Mouse (Mus musculus) stomach, postnatal 0 days (tissue): ENCODE data around the gene Hoxa3. TPM values are rescaled to one million over a fixed set of nuclear protein-coding genes. Genes with fewer than 3 reads are reported as not detected.

Source experiments
- ATAC-seq: fragments of 200-750 bp; cut with Nextera tagmentation; 2 replicates; pipeline ENCODE4 v1.8.0; 2017; ENCODE audit not compliant: low FRiP score, low TSS enrichment
- DNase-seq: peaks from one replicate; pipeline ENCODE4 v3.0.0-alpha.2; 2016; ENCODE audit warnings: low spot score
- H3K27ac ChIP-seq: fragments of 300-500 bp; sonication (generic); replicated peaks from 2 replicates; pipeline ENCODE4 v1.5.1; 2014; ENCODE audit warnings: mild to moderate bottlenecking, control low read depth
- H3K27me3 ChIP-seq: fragments of 300-500 bp; sonication (generic); 2 replicates; pipeline ENCODE4 v1.6.1; 2014; ENCODE audit warnings: low read length; ENCODE audit not compliant: control insufficient read depth, insufficient read depth
- H3K36me3 ChIP-seq: fragments of 300-500 bp; sonication (generic); 2 replicates; pipeline ENCODE4 v1.6.1; 2014; ENCODE audit warnings: low read length, mixed read lengths; ENCODE audit not compliant: control insufficient read depth, insufficient read depth
- H3K4me1 ChIP-seq: fragments of 300-500 bp; sonication (generic); replicated peaks from 2 replicates; pipeline ENCODE4 v1.6.1; 2014; ENCODE audit warnings: antibody characterized with exemption; ENCODE audit not compliant: control insufficient read depth, insufficient read depth
- H3K4me2 ChIP-seq: fragments of 300-500 bp; sonication (generic); replicated peaks from 2 replicates; pipeline ENCODE4 v1.6.1; 2014; ENCODE audit warnings: low read depth, mild to moderate bottlenecking, control low read depth, moderate library complexity
- H3K4me3 ChIP-seq: fragments of 300-500 bp; sonication (generic); 2 replicates; pipeline ENCODE4 v1.5.1; 2014; ENCODE audit warnings: low read depth, low read length, control low read depth
- H3K9ac ChIP-seq: fragments of 300-500 bp; sonication (generic); 2 replicates; pipeline ENCODE4 v1.6.1; 2014; ENCODE audit warnings: mild to moderate bottlenecking, low read length, control low read depth, mixed read lengths
- H3K9me3 ChIP-seq: fragments of 300-500 bp; sonication (generic); 2 replicates; pipeline ENCODE4 v1.6.1; 2016; ENCODE audit warnings: low read length; ENCODE audit not compliant: control insufficient read depth
- CTCF ChIP-seq: IDR thresholded peaks from 2 replicates; pipeline ENCODE4 v1.5.1; 2016; ENCODE audit warnings: antibody characterized with exemption, low read depth, mild to moderate bottlenecking, moderate library complexity
- EP300 ChIP-seq: optimal IDR thresholded peaks from 2 replicates; pipeline ENCODE3; 2016; ENCODE audit warnings: antibody characterized with exemption
- WGBS: fragments of 180-500 bp; shearing (Covaris S2); extraction: QIAGEN DNeasy Blood & Tissue Kit; methylation state at CpG from one replicate; pipeline ENCODE4 v1.1.7; 2014; 5-methylcytosine and 5-hydroxymethylcytosine counted together
- polyA plus RNA-seq: library from polyadenylated mRNA; unstranded; fragments of >200 nt; fragmentation: Nextera tagmentation; extraction: Ambion mirVana; gene quantifications from 2 replicates; pipeline ENCODE4 v1.2.1, GENCODE M21; 2015

The Hoxa3 gene
- polyA plus RNA-seq, 1 experiment from 2014 or later: 2.8 TPM

DNA sequence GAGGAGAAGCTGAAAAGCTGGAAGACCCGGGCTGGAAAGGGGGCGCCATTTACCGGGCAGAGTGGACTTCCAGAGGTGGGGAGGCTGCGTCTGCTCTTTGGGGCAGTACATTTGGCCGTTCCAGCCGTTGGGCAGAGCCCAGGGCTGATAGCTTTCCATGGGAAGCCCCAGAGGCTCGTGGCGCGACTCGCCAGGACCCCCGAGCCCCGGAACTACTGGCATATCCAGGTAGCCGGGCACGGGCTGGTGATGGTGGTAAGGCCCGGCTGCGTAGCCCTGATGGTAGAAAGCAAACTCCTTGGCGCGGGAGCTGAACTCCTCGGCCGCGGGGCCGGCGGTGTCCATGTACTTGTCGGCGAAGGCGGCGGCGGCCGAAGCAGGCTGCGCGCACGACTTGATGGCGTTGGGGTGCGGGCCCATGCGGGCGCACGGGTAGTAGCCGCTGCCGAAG is 46.7 kb upstream of the Hoxa3 start:
- H3K36me3 ChIP-seq: no peaks in the 10 kb centered on the region
- H3K9ac ChIP-seq: no peak overlapping the region
- ATAC-seq (no peak), DNase-seq (no peak)
- H3K4me3 ChIP-seq: no peak overlapping the region; the same call in 1 of the 2 replicates
- peaks cover 26% of the 10 kb centered on the region for H3K27me3 ChIP-seq
- no peak for TF ChIP-seq EP300
- no peak for TF ChIP-seq CTCF
- H3K27ac ChIP-seq: no peak overlapping the region
- 1% methylated on average over 37 of the region's 39 CpGs for WGBS
- no peaks in the 10 kb centered on the region for H3K9me3 ChIP-seq
- no peaks in the 10 kb centered on the region for H3K4me1 ChIP-seq
- H3K4me2 ChIP-seq: peak overlapping the region; percentile 55; the same call in 1 of the 2 replicates

GRCm38 (mm10) chr6:52259081-52259790 is 46.1 kb upstream of the Hoxa3 start:
- Histone ChIP-seq H3K9ac (no peak overlapping the region), H3K27ac (no peak overlapping the region), H3K4me2 (no peak overlapping the region), H3K36me3 (no peaks in the 10 kb centered on the region), H3K4me3 (no peak overlapping the region), H3K9me3 (no peaks in the 10 kb centered on the region), H3K4me1 (no peaks in the 10 kb centered on the region), H3K27me3 (peaks cover 23% of the 10 kb centered on the region)
- DNase-seq (no peak), ATAC-seq (peak; percentile 39; the same call in 1 of the 2 replicates)
- TF ChIP-seq EP300 (no peak), CTCF (no peak)
- WGBS: 4% methylated on average over 25 of the region's 25 CpGs

DNA sequence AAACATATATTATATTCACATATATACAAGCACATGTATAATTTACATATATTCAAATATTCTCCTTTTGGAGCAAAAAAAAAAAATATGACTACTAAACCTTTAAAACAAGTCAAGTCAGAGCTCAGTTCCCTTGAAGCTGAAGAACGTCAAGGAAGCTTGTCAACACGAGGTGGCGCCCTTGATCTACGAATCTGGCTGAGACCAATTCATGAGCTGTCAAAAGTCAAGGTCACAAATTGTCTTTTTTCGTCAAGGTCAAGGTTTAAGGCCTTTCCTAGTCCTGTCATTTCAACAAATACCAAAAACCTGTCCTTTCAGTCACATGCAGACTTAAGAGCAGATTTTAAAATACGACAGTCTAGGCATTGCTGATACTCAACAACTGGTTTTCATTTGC is 43.8 kb upstream of the Hoxa3 start:
- TF ChIP-seq CTCF (peak; percentile 89), EP300 (no peak)
- Histone ChIP-seq H3K4me3 (no peak overlapping the region), H3K27me3 (peaks cover 29% of the 10 kb centered on the region), H3K9ac (no peak overlapping the region), H3K4me2 (no peak overlapping the region), H3K4me1 (no peaks in the 10 kb centered on the region), H3K9me3 (no peaks in the 10 kb centered on the region), H3K36me3 (no peaks in the 10 kb centered on the region), H3K27ac (no peak overlapping the region)
- ATAC-seq (no peak), DNase-seq (peak; percentile 79)
- under 1% methylated on average over 6 of the region's 6 CpGs for WGBS

DNA sequence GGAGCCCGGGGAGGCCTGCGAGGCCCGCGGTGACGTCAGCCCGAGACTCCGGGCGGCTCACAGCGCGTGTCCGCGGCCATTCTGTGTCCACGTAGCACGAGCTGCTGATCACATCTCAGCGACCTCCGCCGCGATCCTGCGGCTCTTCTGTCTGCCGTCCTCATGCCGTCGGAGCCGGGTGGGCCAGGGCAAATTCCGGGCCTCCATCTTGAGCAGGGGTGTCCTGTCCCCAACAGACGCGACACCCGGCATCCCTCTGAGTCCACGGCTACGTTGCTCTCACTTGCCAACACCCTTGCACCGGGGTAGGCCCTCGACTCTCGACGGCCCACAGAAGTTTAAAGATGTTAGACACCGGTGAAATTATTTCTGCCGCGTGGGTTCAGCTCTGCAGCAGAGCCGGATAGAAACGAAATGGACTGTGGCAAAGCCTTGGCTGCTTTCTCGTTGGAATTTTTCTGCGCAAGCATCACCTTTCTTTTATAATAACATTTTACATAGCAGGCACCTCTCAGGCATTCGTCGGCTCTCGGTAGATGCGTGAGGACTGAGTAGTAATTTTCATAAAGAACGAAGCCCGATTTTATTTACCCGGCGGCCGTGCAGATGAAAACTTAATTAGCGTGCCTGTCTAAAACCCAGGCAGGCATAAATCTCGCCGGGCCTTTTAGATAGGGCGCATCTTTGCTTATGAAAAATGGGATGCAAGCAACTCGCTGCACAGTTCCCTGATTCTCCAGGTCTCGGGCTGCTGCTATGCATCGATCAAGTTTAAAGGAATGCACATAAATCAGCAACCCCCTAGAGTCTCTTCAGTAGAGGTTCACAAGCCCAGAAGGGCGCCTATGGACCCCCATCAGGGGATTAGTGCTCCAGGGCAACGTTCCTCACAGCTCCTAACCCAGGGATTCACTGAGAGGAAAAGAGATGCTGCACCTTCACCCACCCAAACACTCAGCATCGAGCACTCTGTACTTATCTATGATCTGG is 40.7 kb upstream of the Hoxa3 start:
- TF ChIP-seq CTCF (no peak), EP300 (no peak)
- H3K9ac ChIP-seq: no peak overlapping the region
- 0 out of 2 replicates have a peak overlapping the region, but pooled peaks have one; percentile 6 for H3K4me3 ChIP-seq
- H3K9me3 ChIP-seq: no peaks in the 10 kb centered on the region
- DNase-seq (no peak), ATAC-seq (no peak)
- no peaks in the 10 kb centered on the region for H3K36me3 ChIP-seq
- H3K27me3 ChIP-seq: peaks cover 26% of the 10 kb centered on the region
- 2% methylated on average over 59 of the region's 59 CpGs for WGBS
- H3K4me2 ChIP-seq: no peak overlapping the region
- H3K27ac ChIP-seq: no peak overlapping the region
- H3K4me1 ChIP-seq: no peaks in the 10 kb centered on the region

DNA sequence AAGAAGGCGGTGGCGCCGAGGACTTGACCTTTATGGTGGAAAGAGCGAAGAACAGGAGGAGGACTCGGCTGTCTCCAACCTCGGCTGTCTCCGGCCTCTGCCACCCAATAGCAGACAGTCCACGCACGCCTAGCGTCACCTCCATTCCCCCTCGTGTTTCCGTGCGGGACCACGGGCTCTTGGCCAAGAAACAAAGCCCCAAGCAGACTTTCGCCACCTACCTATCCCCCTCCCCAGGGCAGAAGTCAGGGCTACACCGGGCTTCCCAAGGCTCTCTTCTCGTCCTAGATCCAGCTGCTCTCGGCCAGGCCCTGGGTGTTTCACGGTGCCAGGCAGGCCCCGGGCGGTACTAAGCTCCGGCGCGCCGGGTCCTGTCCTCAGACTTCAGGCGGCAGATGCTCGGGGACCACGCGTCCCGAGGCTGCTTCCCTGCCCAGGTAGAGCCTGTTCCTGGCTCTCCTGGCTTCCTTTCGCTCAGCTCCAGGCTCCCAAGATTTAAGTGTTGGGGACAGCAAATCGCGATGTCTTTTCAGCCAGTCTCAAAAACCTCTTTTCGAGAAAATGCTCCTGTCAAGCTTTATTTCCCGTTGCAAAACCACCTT is 39.7 kb upstream of the Hoxa3 start:
- H3K4me2 ChIP-seq: no peak overlapping the region
- ATAC-seq (no peak), DNase-seq (no peak)
- no peak overlapping the region for H3K9ac ChIP-seq
- H3K9me3 ChIP-seq: no peaks in the 10 kb centered on the region
- WGBS: 2% methylated on average over 35 of the region's 35 CpGs
- H3K4me3 ChIP-seq: no peak overlapping the region
- no peaks in the 10 kb centered on the region for H3K36me3 ChIP-seq
- TF ChIP-seq EP300 (no peak), CTCF (no peak)
- peaks cover 30% of the 10 kb centered on the region for H3K27me3 ChIP-seq
- H3K27ac ChIP-seq: no peak overlapping the region
- no peaks in the 10 kb centered on the region for H3K4me1 ChIP-seq
